Mouse (Mus musculus) kidney, postnatal 4 days (tissue): ENCODE results near the gene Cemip2.
A peak's percentile ranks its signal among the peaks of the same experiment; 100 is the strongest.

Experiments used
- DNase-seq, 2 experiments: peaks; one replicate each; pipeline ENCODE4 v3.0.0; 2021; ENCODE audit warnings: mixed read lengths in 2 of 2

Gene Cemip2

DNA sequence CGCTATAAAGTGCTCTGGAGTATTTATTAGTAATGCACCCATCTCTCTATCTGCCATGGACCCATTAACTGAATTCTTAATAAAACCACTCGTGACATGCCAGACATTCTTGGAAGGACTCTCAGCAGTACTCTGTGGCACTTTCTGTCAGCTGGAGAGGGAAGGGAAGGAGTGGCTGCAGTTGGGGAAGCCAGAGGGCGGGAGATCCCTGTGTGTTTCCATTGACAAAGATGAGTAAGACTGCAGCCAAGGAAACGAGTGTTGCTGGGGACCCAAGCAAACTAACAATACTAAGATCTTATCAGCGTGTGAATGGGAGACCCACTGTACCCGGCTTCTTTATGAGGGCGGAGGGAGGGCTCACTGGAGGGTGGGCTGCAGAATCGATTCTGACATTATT, 2.5 kb downstream of the Cemip2 start:
- DNase-seq, result peak in 1 of 2 experiments; percentile 5

DNA sequence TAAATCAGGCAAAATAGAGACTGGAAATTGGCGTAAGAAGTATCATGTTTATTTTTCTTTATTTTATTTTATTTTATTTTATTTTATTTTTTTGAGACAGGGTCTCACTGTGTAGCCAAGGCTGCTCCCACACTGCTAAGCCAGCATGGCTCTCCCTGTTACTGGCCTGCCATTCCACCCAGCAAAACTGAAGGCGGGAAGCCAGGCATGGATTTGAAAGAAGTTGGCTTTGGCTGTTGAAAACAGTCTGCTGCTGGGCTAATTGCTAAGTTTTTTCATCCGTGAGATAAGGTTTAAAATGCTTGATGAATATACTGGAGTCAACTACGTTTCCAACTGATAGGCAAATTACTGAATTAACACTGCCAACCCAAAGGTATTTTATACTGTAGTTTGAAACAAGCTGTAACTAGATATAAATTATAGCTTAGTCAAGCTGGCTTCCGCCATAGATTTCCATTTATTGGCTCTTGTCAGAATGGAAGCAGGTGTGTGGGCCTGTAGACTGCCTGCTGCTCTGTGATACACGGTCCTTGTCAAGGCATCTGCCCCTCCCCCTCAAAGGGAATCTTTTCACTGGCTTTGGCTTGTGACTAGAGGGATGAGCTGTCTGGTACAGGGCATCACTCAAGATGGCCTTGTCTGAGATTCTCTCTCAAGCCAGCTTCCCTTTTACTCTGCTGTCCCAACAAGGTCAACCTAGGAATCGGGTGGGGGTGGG, 3.1 kb downstream of the Cemip2 start:
- DNase-seq, result no peak

DNA sequence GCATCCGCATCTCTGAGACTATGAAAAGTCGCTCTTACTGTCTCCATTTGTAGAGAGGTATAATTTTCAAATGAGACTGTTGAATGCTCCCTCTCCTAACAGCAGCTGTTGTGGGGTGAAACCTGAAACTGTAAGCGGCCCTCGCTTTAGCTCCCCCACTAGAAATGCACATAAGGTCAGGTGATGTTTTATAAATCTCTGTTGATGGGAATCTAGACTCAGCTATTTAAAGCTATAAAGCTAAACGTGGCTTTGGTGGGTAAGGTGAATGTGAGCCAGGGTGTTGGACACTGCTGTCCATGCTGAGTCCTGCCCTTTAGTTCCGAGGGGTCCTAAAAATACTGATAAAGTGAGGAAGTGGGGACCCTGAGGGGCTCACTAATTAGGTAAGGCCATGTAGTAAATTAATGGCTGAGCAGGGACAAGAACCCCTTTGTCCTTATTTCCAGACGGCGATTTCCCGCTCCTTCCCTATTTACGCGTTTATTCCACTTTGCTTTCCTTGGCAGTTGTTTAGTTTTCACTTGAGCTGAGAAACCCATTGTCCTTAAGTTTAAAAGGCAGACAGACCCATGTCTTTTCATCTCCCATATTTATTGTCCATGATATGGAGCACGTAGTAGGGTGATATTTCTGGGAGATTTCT, 3.8 kb downstream of the Cemip2 start:
- DNase-seq, result no peak

DNA sequence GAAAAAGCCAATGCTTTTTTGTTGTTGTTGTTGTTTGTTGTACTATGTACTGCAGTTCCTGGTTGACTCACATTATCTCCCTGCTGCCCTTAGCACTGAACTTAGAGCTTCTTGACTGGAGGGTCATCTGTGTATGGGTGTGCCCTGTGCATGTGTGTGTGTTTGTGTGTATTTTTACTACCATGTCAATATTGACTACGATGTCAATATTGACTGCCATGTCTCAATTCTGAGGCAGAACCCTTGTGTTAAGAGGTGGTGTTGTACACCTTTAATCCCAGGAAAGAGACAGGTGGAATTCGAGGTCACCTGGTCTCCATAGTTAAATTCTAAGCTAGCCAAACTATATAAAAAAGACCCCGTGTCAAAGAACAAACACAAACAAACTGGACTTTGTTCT, 5.6 kb downstream of the Cemip2 start:
- DNase-seq, result no peak

DNA sequence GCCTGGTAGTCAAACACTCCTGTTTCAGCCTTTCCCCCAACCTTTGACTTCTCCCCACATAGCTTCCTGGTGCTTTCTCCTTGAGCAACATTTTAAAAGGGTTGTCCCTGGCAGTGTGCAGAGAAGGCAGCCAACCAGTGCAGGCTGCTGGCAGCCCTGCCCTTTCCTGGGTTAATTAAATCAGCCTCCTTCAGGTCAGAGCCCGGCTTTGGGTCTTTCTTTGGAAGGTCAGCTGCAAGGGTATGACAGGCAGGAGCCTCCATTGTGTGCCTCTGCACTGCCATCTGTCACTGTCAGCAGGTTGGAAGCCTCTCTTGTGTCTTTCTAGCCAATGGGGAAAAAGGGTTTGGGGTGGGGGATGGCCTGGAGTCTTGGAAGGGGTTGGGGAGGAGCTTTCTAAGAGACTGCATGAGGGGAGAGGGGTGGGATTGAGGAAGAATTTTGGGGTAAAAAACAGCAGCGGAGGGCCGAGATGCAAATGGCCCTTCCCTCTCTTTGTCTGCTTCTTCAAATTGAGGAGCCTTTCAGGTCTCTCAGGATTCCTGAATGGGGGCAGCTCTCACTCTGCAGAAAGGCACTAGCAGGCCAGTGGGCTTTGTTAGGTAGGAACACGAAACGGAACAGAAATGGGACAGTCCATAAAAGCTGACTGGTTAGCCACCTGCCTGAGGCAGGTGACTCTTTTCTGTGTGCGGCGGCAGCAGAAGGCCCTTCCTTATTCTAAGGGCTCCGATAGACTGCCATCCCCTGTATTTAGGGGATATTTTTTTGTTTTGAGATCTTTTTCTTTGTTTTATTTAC, 6.4 kb downstream of the Cemip2 start:
- DNase-seq, result peak; percentile 36 to 58

DNA sequence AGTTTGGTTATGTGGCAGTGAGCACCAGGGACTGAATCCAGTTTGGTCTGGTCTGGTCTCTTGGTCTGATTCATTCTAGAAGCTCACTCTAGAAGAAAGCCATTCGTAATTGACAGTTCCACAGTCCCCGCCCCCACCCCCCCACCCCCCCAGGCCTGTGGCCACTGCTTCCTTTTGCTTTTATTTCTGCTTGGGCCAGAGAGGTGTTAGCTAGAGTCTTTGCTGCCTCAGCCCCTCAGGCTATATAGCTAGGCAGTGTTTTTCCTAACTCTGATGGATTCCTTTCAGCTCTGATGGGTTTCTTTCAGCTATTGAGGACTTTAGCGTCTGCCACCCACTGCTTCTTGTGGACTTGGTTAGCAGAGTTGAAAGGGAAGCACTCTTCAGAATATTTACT, 7.0 kb downstream of the Cemip2 start:
- DNase-seq, result no peak

DNA sequence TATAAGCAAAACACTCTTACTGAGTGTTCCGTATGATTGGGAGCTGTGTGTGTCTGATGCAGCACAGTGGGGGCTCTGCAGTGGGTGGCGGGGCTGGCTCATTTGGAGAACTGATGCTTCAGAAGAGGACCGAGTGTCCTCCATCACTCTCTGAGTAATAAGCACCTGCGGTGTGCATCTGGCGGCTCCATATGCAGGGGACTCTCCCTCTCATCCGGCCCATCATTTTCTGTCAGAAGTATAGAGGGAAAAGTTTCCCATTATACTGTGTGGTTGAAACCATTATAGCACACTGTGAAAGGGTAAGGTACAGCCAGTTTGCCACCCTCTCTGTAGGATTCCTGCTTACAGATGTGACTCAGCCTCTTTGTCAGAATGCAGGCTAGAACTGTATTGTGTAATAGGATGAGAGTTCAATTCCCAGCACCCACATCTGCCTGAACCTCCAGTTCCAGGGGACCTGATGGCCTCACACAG, 8.9 kb downstream of the Cemip2 start:
- DNase-seq, result no peak

DNA sequence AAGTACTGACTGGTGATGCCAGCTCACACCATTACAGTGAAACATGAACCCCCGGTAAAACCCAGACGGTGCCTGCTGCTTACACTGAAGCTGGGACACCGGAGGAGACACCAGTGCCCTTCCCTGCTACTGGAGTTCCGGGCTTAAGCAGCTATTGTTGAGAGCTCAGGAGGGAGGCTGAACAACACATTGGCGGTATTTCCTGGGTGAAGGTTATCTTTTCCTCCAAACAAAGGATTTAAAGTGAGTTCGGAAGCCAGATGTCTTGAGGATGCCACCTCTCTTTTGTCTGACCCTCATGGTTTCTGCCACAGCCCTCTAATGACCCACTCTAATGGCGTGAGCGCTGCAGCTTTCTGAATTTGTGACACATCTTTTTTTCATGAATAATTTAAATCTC, 10.9 kb downstream of the Cemip2 start:
- DNase-seq, result no peak

DNA sequence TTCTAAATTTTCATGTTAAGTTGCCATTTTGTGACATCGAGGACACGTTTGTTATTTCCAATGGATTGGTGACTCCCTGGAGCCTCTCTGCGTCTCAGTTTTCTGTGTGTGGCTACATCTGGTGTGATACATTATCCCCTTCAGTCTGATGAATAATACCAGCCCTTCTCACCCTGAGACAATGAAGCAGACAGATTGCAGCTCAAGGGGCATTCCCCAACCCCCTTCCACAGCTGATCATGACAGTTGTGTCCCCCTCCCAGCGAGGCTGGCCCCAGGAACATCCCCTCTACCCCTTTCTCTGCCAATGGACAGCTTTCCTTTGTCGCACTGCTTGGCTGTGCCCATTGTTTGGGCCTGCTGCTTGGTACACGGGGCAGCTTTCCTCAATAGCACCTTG, 11.5 kb downstream of the Cemip2 start:
- DNase-seq, result no peak

DNA sequence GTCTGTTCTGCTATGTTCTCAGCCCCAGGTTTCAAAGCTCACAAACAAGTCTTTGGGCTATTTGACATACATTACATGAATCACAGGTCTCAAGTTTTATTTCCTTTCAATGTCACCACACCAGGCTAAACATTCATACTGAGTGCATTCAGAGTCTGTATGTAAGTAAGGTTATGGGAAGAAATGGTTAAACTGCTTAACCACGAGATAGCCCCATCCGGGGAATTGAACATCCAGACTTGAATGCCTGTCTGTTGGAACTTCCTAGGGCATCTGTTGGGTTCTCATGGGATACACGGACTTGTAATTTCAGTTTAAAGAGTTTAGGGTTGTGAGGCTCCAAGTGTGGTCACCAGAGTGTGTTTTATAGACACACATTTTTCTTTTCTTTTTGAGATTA, 13.2 kb downstream of the Cemip2 start:
- DNase-seq, result no peak

DNA sequence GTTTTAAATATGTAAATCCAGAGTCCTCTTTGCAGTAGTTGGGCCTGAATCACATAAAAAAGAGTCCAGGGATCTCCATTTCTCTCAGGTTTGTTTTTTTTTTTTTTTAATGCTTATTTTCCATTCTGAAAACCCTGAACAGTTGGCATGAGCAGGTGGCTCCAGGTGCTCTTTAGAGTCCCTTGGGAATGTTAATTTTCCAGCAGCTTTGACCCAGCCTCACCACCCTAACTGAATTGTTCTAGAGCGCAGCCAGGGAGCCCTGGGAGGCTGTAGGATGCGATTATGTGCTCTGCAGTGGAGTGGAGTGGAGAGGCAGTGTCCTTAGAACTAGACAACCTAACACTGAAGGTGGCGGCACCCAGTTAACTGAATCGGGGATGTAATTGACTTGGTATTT, 13.7 kb downstream of the Cemip2 start:
- DNase-seq, result no peak

DNA sequence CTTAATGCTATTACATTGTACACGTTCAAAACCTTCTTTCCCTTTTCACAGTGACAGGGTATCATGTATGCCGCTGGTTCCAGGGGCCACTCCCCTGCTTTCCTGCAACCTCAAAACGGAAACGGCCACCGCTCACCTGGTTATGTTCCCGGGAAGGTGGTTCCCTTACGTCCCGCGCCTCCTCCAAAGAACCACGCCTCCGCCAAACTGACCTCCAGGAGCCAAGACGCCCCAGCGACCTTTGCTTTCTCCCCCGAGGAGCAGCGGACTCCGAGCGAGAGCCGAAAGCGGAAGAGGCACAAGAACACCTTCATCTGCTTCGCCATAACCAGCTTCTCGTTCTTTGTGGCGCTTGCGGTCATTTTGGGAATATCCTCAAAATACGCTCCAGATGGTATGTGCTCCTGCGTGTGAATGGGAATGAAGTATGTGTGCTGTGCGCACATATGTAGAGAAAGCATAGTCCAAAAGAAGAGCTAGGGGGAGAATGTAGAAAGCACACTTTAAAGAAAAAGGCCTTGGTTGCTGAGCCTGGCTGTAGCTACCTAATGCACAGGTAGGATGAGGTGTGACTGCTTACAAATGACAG, 14.5 kb downstream of the Cemip2 start:
- DNase-seq, result no peak

DNA sequence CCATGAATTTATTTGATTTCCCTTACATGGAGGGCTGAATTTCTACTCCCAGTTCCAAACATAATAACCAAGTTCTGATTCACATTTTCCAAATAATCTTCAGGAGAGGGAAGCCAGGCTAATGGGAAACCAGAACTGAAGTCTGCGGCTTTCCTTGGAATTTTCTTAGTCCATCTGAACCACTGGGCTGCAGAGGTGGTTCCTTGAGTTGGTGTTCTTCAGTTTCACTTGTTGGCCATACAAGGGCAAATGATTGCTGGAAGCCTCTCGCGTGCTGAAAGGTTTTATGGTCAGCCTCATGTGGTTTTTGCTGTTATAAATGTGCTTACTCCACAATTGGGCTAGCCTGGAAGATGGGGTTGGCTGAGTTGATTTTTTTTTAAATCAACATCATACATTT, 16.4 kb downstream of the Cemip2 start:
- no peak for DNase-seq

DNA sequence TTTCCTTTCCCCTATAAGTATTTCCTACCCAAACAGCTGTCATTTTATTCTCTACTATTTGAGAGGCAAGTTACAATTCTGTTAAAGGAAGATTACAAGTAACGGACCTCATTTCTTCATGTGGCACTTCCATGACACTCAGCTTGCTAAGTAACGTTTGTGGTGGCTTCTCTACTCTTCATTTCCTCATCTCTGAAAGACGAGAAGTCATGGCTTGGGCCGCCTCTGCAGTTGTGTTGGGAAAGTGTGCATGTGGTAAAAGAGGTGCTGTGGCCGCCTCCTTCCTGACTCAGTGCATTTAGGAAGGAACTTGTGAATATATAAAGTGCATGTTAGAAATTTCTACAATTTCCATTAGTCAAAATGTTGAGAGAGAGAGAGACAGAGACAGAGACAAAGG, 18.2 kb downstream of the Cemip2 start:
- DNase-seq, result no peak

DNA sequence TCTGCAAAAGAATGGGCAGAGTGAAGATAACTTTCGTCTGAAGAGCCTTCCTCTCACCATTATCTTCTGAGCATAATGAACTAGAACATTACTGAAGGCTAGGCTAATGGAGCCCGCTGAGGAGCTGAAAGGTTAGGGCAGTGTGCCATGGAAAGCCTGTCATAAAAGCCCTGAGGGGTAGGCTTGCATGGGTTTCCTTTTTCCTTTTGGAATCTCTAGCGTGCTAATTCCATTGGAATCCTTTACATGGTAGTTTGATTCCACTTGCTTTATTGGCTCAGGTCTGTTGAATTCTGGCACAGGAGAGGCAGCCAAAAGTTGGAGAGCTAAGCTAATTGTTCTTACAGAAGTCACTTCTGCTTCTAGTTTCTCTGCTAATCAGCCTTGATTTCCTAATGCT, 20.6 kb downstream of the Cemip2 start:
- DNase-seq, result no peak

DNA sequence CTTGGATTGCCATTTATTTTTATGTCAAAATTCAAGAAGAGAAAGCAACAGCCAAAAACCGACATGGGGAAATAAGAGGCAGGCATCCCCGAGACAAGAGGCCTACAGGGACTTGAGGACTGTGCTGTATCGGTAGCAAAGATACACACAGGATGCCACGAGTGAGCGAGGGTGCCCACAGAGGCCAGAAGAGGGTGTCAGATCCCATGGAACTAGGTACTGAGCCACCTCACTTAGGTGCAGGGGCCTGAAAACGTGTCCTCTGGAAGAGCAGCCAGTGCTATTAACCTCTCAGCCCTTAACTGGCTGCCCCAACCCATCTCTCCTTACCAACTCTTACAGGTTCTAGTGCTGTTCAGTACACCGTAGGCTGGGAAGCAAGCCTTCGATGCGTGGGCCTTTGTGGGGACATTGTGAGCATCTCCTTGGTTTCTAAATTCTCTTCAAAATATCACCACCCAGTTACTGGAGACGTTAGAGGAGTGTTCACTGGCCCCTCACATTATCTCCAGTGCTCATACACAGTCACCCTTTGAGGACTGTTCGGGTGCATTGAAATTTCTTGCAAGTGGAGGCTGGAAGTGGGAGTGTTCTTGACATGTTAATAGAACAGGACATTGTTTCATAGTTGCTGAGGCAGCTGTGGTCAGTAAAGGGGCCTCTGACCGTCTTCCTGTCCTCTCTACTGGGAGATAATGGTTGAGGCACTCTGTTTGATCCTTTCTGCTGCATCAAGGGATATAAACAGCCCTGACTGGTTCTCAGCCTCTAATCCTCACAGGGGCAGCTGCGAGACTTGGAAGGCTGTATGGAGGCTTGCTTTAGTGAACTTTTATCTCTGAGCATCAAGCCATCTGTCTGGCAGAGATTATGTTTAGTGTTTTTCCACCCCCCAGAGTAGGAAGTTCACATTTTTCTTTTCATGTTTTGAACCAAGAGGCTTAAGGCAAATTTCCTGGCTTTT, 21.6 kb downstream of the Cemip2 start:
- peak in 1 of 2 experiments; percentile 18 for DNase-seq

DNA sequence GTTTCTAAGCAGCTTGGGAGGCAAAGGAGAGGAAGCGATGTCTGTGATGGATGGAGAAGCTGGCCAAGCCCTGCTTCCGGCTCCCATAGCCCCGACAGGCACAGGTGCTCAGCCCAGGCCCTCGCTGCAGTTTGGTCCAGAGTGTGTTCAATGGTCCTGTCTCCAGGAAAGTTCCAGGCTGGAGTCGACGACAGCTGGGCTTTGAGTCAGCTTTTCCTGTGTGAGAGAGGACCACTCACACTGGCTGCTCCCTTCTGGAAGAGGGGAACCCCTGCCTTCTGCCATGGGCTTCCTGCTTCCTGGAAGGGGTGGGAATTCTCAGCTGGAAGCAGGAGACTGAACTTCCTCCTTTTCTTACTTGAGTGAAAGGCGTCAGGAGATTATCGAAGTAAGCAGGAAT, 26.3 kb downstream of the Cemip2 start:
- DNase-seq, result no peak

DNA sequence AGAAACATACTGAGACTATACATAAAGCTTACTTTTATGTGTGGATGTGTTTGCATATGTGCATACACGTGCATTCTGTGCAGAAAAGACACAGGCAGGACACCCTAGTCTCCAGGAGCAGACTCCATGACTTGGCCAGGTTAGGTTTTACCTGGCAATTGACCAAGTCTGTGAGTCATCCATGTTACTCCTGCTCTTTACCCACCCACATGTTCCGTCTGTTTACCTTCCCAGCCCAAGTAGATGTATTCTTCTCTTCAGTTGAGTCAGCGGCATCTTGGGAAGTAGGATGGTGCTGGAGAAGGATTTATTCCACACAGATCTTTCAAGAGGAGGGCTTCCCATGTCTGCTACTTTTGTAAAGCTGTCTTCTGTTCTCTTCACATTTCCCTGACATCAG, 27.2 kb downstream of the Cemip2 start:
- DNase-seq, result no peak

DNA sequence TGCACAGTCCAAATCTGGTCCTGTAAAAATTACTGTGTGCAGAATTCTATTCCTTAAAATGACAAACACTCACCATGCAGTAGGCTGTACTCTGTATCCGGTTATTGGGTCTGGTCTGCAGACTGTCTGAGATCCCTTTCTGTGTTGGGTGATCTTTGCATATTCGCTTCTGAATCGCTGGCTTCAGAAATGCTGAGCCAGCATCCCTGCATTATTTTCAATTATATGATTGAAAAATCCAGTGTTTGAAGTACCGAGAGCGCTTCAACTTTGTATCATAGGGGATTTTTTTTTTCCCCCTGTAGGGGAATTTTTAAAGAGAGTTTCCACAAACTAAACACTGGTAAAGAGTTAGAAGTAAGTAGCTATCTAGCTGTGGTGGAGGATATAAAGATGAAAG, 32.0 kb downstream of the Cemip2 start:
- no peak for DNase-seq

DNA sequence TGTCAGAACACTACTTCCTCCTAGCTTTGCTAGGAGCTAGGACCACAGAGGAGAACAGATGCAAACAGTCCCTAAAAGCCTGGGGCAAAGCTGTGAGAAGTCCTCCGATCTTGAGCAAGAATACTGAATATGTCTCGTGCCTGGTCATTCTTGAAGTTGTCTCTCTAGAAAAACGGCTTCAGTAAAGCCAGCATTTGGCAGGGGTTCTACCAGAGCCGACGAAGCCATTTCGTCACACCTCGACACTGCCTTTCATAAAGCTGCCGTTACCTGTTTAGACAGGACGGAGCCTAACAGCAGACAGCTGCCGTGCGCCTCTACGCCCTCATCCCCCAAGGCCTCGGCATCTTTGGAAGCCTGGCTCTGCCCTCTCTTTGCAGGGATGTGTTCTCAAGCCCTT, 35.4 kb downstream of the Cemip2 start:
- no peak for DNase-seq

DNA sequence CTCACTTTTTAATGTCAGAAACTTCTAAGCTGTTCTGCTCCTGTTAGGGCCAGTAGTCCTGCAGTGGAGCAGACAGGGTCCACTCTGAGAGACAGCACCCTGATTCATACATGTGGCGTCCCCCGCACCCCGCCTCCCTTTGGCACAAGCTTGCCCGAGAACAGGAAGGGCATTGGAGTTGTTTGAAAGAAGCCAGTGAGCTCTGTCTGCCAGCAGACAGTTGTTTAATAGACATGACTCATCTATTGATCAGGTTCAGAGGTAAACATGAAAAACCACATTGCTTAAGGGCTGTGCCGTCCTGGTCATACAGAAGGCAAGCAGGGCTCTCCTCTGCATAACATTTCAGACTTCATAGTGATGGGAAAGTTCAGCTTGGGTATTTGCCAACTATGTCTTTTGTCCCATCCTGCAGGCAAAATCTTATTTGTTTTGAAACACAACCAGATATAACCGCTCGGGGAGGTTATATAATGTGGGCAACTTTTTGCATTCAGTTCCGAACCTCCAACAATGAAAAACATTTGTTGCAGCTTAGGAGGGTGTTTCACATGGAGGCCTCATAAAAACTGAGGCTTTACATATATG, 36.4 kb downstream of the Cemip2 start:
- no peak for DNase-seq

DNA sequence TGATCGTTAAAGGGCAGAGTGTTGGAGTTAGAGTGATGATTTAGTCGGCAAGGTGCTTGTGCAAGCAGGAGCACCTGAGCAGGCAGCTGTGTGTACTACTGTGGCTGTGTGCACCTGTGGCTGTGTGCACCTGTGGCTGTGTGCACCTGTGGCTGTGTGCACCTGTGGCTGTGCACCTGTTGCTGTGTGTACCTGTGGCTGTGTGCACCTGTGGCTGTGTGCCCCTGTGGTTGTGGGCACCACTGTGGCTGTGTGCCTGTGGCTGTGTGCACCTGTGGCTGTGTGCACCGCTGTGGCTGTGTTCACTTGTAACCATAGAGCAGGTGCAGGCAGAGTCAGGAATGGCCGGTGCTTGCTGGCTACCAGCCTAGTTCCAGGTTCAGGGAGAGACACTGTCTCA, 38.1 kb downstream of the Cemip2 start:
- DNase-seq, result no peak
